Mouse (Mus musculus) neural tube, postnatal 0 days (tissue): ENCODE results near the gene P2rx4. TPM values are rescaled to one million over a fixed set of nuclear protein-coding genes. Genes with fewer than 3 reads are reported as not detected.

Source experiments
- microRNA-seq: library from miRNA; unstranded; fragments of <30 nt; microRNA quantifications from one replicate; pipeline ENCODE4, GENCODE M21; 2016
- polyA plus RNA-seq: library from polyadenylated mRNA; unstranded; fragments of >200 nt; fragmentation: Nextera tagmentation; extraction: Ambion mirVana; gene quantifications from 2 replicates; pipeline ENCODE4 v1.2.1, GENCODE M21; 2015

P2rx4 gene
- 19.1 and 19.5 TPM in 2 replicates for polyA plus RNA-seq

DNA sequence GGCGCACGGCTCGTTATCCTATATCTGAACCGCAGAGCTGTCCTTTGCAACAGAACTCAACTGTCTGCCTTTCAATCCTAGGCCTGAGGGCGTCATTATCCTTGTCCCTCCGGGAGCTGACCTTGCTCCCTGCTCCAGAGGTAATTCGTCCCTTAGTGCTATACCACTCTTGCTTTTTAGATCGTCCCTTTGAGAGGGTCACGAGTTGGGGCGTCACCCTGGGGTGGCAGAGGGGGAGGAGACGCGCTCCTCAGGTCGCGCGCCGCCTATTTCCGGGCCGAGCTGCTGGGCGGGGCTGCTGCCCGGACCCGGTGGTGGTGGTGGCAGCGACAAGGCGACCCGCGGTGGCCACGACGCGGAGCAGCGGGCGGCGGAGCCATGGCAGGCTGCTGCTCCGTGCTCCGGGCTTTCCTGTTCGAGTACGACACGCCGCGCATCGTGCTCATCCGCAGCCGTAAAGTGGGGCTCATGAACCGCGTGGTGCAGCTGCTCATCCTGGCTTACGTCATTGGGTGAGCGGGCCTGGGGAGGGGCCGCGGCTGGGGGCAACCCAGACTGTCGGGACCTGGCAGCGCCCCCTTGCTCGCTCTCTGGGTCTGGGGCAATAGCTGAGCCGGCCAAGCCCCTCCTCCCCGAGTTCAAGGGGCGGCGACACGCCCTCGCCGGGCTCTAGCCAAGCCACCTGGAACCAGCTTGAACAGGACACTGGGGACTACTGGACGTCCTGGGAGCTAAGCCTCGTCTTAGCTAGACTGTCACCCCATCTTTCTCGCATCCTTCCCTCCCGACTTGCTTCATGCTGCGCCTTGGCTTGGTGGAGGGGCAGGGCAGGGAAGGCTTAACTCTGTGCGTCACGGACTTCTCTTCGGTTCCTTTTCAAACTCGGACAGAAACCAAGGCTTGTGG is at the start of gene P2rx4:
Gene P2rx4, plus strand, starts transcription at position 269 of the 906 bp plus-strand sequence.

Small RNA genes lying within 50 kb of the gene (microRNA-seq; reads per million reads assigned to microRNA genes)
- gene Mir8115: not detected

Other genes starting within 250 kb of the P2rx4 start
- gene Atp2a2, start 205.3 kb upstream of the P2rx4 start, polyA plus RNA-seq: 66.1 and 68.0 TPM in 2 replicates
- 59.2 and 63.2 TPM in 2 replicates for gene Ift81, start 93.0 kb upstream of the P2rx4 start, polyA plus RNA-seq
- 7.6 and 8.5 TPM in 2 replicates for gene P2rx7, start 63.6 kb upstream of the P2rx4 start, polyA plus RNA-seq
- 58.0 and 60.7 TPM in 2 replicates for gene Camkk2, start 71.9 kb downstream of the P2rx4 start, polyA plus RNA-seq
- 300 and 325 TPM in 2 replicates for gene Anapc5, start 113.8 kb downstream of the P2rx4 start, polyA plus RNA-seq
- 38.2 and 38.9 TPM in 2 replicates for gene Rnf34, start 142.5 kb downstream of the P2rx4 start, polyA plus RNA-seq